Mouse (Mus musculus) midbrain, embryonic 13.5 days (tissue): Measurements from ENCODE around the gene Fam71f2. TPM values are rescaled to one million over a fixed set of nuclear protein-coding genes. Genes with fewer than 3 reads are reported as not detected.

Experiments used
- ATAC-seq: fragments of 200-750 bp; cut with Nextera tagmentation; 2 replicates; pipeline ENCODE4 v1.8.0; 2017; ENCODE audit warnings: mild to moderate bottlenecking, moderate TSS enrichment, moderate library complexity
- H3K27ac ChIP-seq: fragments of 300-500 bp; sonication (generic); 2 replicates; pipeline ENCODE4 v1.5.1; 2015; ENCODE audit warnings: inconsistent platforms, mild to moderate bottlenecking, moderate library complexity
- H3K27me3 ChIP-seq: fragments of 300-500 bp; sonication (generic); 2 replicates; pipeline ENCODE4 v1.6.1; 2015; ENCODE audit warnings: mild to moderate bottlenecking, inconsistent platforms
- H3K36me3 ChIP-seq: fragments of 300-500 bp; sonication (generic); 2 replicates; pipeline ENCODE4 v1.6.1; 2015; ENCODE audit warnings: mild to moderate bottlenecking, inconsistent platforms
- H3K4me1 ChIP-seq: fragments of 300-500 bp; sonication (generic); replicated peaks from 2 replicates; pipeline ENCODE4 v1.6.1; 2015; ENCODE audit warnings: inconsistent platforms
- H3K4me2 ChIP-seq: fragments of 300-500 bp; sonication (generic); replicated peaks from 2 replicates; pipeline ENCODE4 v1.6.1; 2015; ENCODE audit warnings: moderate library complexity, mild to moderate bottlenecking, inconsistent platforms
- H3K4me3 ChIP-seq: fragments of 300-500 bp; sonication (generic); replicated peaks from 2 replicates; pipeline ENCODE4 v1.5.1; 2015; ENCODE audit warnings: mild to moderate bottlenecking, inconsistent platforms
- H3K9ac ChIP-seq: fragments of 300-500 bp; sonication (generic); replicated peaks from 2 replicates; pipeline ENCODE4 v1.6.1; 2015; ENCODE audit warnings: mild to moderate bottlenecking, inconsistent platforms
- H3K9me3 ChIP-seq: fragments of 300-500 bp; sonication (generic); 2 replicates; pipeline ENCODE4 v1.6.1; 2016; ENCODE audit warnings: mild to moderate bottlenecking, inconsistent platforms
- WGBS: fragments of 180-500 bp; shearing (Covaris S2); methylation state at CpG from one replicate; pipeline ENCODE4 v1.1.7; 2015; 5-methylcytosine and 5-hydroxymethylcytosine counted together
- polyA plus RNA-seq: library from polyadenylated mRNA; unstranded; fragments of >200 nt; fragmentation: Nextera tagmentation; extraction: Ambion mirVana; gene quantifications from 2 replicates; pipeline ENCODE4 v1.2.1, GENCODE M21; 2015

The Fam71f2 gene
- polyA plus RNA-seq, 1 experiment from 2014 or later: 0.46 TPM

- Histone ChIP-seq H3K4me3 (no peak overlapping the region), H3K9me3 (no peaks in the 10 kb centered on the region), H3K36me3 (no peaks in the 10 kb centered on the region), H3K27me3 (no peaks in the 10 kb centered on the region), H3K4me2 (no peak overlapping the region), H3K27ac (no peak overlapping the region), H3K9ac (no peak overlapping the region), H3K4me1 (peaks cover 7% of the 10 kb centered on the region)
- ATAC-seq: no peak
- WGBS: 89% methylated on average over 1 of the region's 1 CpGs
Measured at GRCm38 (mm10) chr6:29259418-29259817, 20.0 kb upstream of the Fam71f2 start.

DNA sequence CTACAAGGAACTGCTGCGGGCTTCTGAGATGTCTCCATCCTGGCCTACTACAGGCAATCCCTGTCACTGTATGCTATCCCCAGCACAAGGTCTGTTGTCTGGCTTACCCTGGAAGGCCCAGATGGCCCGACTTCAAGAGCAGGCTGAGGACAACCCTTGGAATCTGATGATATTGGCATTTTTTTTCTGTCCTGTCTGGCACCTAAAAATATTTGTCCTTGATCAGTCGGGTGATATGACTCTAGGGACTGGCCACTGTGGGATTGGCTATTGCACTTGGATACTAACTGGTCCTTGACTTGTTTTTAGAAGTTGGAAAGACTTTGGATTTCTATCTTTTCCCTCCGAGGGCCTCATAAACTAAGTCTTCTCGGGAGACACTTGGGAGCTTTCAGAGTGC, 17.6 kb upstream of the Fam71f2 start:
- ATAC-seq: no peak
- no peak overlapping the region for H3K4me2 ChIP-seq

DNA sequence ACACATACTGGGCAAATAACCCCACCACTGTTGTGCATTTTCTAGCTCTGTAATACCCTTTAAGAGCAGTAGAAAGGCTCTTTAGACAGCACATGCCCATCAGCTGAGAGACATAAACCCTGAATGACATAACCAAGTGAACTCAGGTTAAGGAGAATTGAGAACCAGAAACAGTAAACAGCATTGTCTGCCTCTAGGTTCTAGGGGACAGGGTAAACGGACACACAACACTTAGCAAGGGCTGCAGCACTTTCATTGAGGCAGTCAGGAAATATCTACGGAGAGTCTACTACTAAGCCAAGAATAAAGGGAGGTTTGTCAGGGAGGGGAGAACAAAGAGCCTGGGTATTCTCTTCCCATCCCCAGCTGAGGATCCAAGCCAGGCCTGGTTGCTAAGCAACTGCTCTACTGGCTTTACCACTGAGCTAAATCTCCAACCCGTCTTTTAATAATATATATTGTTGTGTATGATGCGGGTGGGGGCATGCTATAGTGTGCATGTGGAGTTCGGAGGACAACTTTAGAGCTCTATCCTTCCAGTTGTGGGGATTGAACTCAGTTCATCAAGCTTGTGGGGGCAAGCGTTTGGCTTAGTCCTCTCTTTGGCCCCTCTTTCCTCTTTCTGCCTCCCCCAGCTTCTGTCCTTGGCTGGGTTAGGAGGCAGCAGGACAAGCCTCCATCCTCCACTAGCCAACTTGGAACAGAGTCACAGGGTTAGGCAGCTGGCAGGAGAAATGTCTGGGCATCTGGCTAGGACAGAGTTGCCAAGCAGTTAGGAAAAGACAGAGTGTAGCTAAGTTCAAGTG, 15.5 kb upstream of the Fam71f2 start:
- Histone ChIP-seq H3K9ac (no peak overlapping the region), H3K36me3 (no peaks in the 10 kb centered on the region), H3K4me3 (no peak overlapping the region), H3K4me2 (no peak overlapping the region), H3K9me3 (no peaks in the 10 kb centered on the region), H3K27me3 (no peaks in the 10 kb centered on the region), H3K4me1 (peaks cover 7% of the 10 kb centered on the region), H3K27ac (no peak overlapping the region)
- WGBS: 34% methylated on average over 6 of the region's 6 CpGs
- ATAC-seq: peak; percentile 65; the same call in 1 of the 2 replicates

More for the DNA sequence above, 17.6 kb upstream of the Fam71f2 start:
- Histone ChIP-seq H3K36me3 (no peaks in the 10 kb centered on the region), H3K27me3 (no peaks in the 10 kb centered on the region), H3K9ac (no peak overlapping the region), H3K9me3 (no peaks in the 10 kb centered on the region), H3K4me3 (no peak overlapping the region), H3K4me1 (peaks cover 7% of the 10 kb centered on the region), H3K27ac (no peak overlapping the region)
- WGBS: 83% methylated on average over 5 of the region's 5 CpGs

DNA sequence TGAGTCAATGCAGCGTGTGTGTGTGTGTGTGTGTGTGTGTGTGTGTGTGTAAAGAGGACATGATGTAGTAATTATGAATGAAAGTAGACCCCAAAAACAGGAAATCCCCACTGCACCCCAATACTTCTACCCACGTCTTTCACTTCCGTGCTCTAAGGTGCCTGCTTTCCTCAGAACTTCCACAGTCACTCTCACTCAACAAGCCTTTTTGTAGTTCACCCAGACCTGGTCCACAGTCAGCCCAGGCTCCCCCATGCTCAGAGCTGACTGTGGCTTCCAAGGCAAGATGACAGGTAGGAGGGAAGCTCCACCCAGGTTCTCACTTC, 15.0 kb upstream of the Fam71f2 start:
- no peaks in the 10 kb centered on the region for H3K9me3 ChIP-seq
- H3K27ac ChIP-seq: no peak overlapping the region
- no peak overlapping the region for H3K4me3 ChIP-seq
- no peak overlapping the region for H3K4me2 ChIP-seq
- H3K9ac ChIP-seq: no peak overlapping the region
- no peaks in the 10 kb centered on the region for H3K36me3 ChIP-seq
- no peak for ATAC-seq
- H3K27me3 ChIP-seq: no peaks in the 10 kb centered on the region
- WGBS: 84% methylated on average over 3 of the region's 3 CpGs
- H3K4me1 ChIP-seq: peaks cover 7% of the 10 kb centered on the region

- H3K4me3 ChIP-seq: no peak overlapping the region
- peaks cover 7% of the 10 kb centered on the region for H3K4me1 ChIP-seq
- H3K27ac ChIP-seq: no peak overlapping the region
- H3K9me3 ChIP-seq: no peaks in the 10 kb centered on the region
- no peak overlapping the region for H3K9ac ChIP-seq
- H3K36me3 ChIP-seq: no peaks in the 10 kb centered on the region
- H3K27me3 ChIP-seq: no peaks in the 10 kb centered on the region
- no peak for ATAC-seq
- 81% methylated on average over 4 of the region's 4 CpGs for WGBS
- H3K4me2 ChIP-seq: no peak overlapping the region
Measured at GRCm38 (mm10) chr6:29266936-29267335, 12.5 kb upstream of the Fam71f2 start.

DNA sequence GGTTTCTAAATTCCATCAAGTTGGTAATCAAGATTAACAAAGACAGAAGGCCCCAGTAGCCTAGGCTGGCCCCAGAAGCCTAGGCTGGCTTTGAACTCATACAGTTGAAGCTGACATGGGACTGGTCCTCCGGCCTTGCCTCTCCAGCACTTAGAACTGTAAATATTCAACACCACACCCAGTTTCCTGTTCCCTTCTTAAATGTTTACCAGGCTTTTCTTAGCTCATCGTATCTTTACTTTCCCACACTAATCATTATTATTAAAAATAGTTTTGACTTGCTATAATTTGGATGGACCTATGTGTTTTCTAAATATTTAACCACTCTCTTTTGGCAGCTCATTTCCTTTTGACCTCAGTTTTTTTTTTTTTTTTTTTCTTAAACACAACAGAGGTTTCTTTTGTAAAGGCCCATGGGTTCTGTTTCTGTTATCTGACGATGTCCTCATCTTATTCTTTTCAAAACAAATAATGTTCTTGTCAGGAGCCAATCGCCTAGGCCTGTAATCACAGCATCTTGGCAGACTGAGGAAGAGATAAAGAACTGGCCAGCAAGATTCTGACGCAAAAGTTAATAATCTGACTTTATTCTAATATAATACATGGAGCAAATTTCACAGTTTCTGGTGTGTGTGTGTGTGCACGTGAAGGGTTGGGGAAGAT, 10.3 kb upstream of the Fam71f2 start:
- Histone ChIP-seq H3K9ac (no peak overlapping the region), H3K27ac (no peak overlapping the region), H3K4me3 (no peak overlapping the region), H3K36me3 (no peaks in the 10 kb centered on the region), H3K4me2 (no peak overlapping the region), H3K9me3 (no peaks in the 10 kb centered on the region), H3K27me3 (no peaks in the 10 kb centered on the region), H3K4me1 (peaks cover 14% of the 10 kb centered on the region)
- no peak for ATAC-seq
- 90% methylated on average over 6 of the region's 6 CpGs for WGBS

- H3K9ac ChIP-seq: no peak overlapping the region
- ATAC-seq: no peak
- WGBS: 20% methylated on average over 8 of the region's 8 CpGs
Measured at GRCm38 (mm10) chr6:29270961-29271360, 8.4 kb upstream of the Fam71f2 start.

GRCm38 (mm10) chr6:29272312-29273072, 6.9 kb upstream of the Fam71f2 start, which contains the start of gene Hilpda:
Hilpda (plus strand) TSS chr6:29272488.
- peak within 1 kb of the TSS; percentile 55 for H3K4me3 ChIP-seq
- WGBS: under 1% methylated on average over 46 of the region's 46 CpGs
- H3K4me1 ChIP-seq: peaks cover 29% of the 10 kb centered on the region
- no peaks in the 10 kb centered on the region for H3K9me3 ChIP-seq
- H3K36me3 ChIP-seq: peaks cover 8% of the 10 kb centered on the region
- no peaks in the 10 kb centered on the region for H3K27me3 ChIP-seq
- peak; percentile 97 for ATAC-seq
- H3K4me2 ChIP-seq: peak within 1 kb of the TSS; percentile 59
- peak within 1 kb of the TSS; percentile 59 for H3K9ac ChIP-seq
- H3K27ac ChIP-seq: no peak within 1 kb of the TSS

More at GRCm38 (mm10) chr6:29270961-29271360, 8.4 kb upstream of the Fam71f2 start:
- H3K27ac ChIP-seq: no peak overlapping the region
- no peaks in the 10 kb centered on the region for H3K27me3 ChIP-seq
- H3K4me3 ChIP-seq: no peak overlapping the region
- no peak overlapping the region for H3K4me2 ChIP-seq
- no peaks in the 10 kb centered on the region for H3K9me3 ChIP-seq
- H3K36me3 ChIP-seq: peaks cover 8% of the 10 kb centered on the region
- H3K4me1 ChIP-seq: peaks cover 22% of the 10 kb centered on the region

- H3K4me3 ChIP-seq: no peak overlapping the region
- H3K4me1 ChIP-seq: peaks cover 36% of the 10 kb centered on the region
- 87% methylated on average over 5 of the region's 5 CpGs for WGBS
- no peak for ATAC-seq
- H3K9ac ChIP-seq: no peak overlapping the region; the same call in 1 of the 2 replicates
- H3K36me3 ChIP-seq: peaks cover 8% of the 10 kb centered on the region
- H3K4me2 ChIP-seq: no peak overlapping the region; the same call in 1 of the 2 replicates
- H3K9me3 ChIP-seq: no peaks in the 10 kb centered on the region
- H3K27me3 ChIP-seq: no peaks in the 10 kb centered on the region
- 0 out of 2 replicates have a peak overlapping the region, but pooled peaks have one; percentile 9 for H3K27ac ChIP-seq
Measured at GRCm38 (mm10) chr6:29276746-29277145, 2.6 kb upstream of the Fam71f2 start.

DNA sequence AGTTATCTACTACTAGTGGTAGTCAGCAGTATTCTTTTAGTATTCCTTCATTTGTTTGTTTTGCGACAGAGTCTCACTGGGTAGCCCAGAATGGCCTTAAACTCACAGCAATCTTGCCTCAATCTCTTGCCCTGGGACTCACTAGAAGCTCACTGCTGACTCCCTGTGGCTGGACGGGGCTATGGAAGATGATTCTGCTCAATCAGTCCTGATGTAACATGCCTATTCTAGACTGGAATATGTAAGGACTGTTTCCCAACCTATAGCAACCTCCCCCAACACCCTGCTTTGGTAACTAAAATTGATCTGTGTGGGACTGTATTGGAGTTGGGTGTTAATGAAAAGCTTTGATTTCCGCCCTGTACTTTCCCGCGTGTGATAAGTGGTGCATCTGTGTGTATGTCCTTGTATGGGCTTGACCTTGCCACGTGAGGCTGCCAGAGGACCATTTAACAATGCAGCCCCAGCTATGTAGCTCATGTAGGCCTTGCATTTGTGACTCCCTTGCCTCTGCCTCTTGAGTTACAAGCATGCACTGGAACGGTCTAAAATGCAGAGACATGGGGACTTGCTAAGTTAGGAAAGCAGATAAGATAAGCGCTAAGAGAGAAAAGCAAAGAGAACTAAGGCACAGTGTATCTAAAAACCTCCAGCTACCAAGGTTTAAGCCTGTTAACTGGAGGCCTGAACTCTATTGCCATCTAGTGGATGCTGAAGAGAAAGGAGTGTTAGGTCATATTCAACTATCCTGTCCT, 703 bp upstream of the Fam71f2 start:
- no peak overlapping the region for H3K9ac ChIP-seq
- 32% methylated on average over 8 of the region's 8 CpGs for WGBS
- peaks cover 8% of the 10 kb centered on the region for H3K36me3 ChIP-seq
- peak; percentile 53; the same call in 1 of the 2 replicates for ATAC-seq
- no peak overlapping the region for H3K27ac ChIP-seq
- no peak overlapping the region for H3K4me2 ChIP-seq
- no peaks in the 10 kb centered on the region for H3K9me3 ChIP-seq
- H3K27me3 ChIP-seq: no peaks in the 10 kb centered on the region
- H3K4me3 ChIP-seq: no peak overlapping the region
- H3K4me1 ChIP-seq: peaks cover 25% of the 10 kb centered on the region

GRCm38 (mm10) chr6:29280671-29281070, 1.3 kb downstream of the Fam71f2 start:
- Histone ChIP-seq H3K9me3 (no peaks in the 10 kb centered on the region), H3K36me3 (no peaks in the 10 kb centered on the region), H3K27ac (no peak overlapping the region), H3K4me1 (peaks cover 13% of the 10 kb centered on the region; the same call in 1 of the 2 replicates), H3K4me2 (no peak overlapping the region), H3K4me3 (no peak overlapping the region), H3K9ac (peak overlapping the region; percentile 36; the same call in 1 of the 2 replicates), H3K27me3 (no peaks in the 10 kb centered on the region)
- WGBS: 37% methylated on average over 7 of the region's 7 CpGs
- ATAC-seq: no peak
